In the genomic region with DNA sequence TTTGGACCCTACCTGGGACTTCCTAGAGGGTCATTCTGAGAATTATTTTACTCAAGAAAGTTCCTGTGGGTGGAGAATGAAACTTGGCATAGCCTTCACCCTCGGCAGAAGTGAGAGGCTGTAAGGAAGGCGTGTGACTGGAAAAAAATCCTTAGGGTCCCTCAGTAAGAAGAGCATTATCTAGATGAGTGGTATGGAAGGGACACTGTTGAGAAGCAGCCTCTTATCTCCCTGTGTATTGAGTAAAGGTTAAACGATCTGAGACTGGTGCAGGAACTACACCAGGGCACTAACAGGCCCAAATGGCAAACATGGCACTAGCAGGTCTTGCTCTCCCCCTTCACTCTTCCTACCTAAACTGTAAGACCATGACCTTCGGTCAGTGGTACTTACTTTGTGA, we compare ENCODE assay signal across 8 mouse cellular contexts. TPM values are rescaled to one million over a fixed set of nuclear protein-coding genes. Genes with fewer than 3 reads are reported as not detected.
A peak's percentile ranks its signal among the peaks of the same experiment; 100 is the strongest.
DNase-seq lines count a peak whose midpoint lies in the region; ATAC-seq and TF ChIP-seq lines count a peak whose summit lies in the region.

No protein-coding gene starts in this region.

- H3K4me1 ChIP-seq in heart, embryonic 12.5 days (replicated peaks): peaks cover 16% of the 10 kb centered on the region
- H3K4me1 ChIP-seq in E14TG2a.4 (replicated peaks; ENCODE audit: low read depth, low read length): peaks cover 8% of the 10 kb centered on the region; the same call in 1 of the 2 replicates
- peaks cover 10% of the 10 kb centered on the region for H3K4me1 ChIP-seq in forebrain, embryonic 14.5 days (ENCODE audit: control insufficient read depth, insufficient read depth, low read length)
- peaks cover 15 to 16% of the 10 kb centered on the region in 2 experiments for H3K4me1 ChIP-seq in liver, embryonic 14.5 days (replicated peaks; ENCODE audit: control insufficient read depth in 2 of 2, insufficient read depth in 2 of 2, low read length in 1 of 2)

- no peak overlapping the region for H3K27ac ChIP-seq in heart, embryonic 12.5 days (ENCODE audit: poor library complexity, severe bottlenecking)
- H3K27ac ChIP-seq in forebrain, embryonic 14.5 days (ENCODE audit: low read depth, low read length): 0 out of 2 replicates have a peak overlapping the region, but pooled peaks have one; percentile 6
- H3K27ac ChIP-seq in liver, embryonic 14.5 days: no peak overlapping the region

- TF ChIP-seq CTCF in E14TG2a.4 (conservative IDR thresholded peaks at IDR 0.05; ENCODE audit: low read length): no peak
- no peak for TF ChIP-seq CTCF in liver, embryonic 14.5 days (IDR thresholded peaks at IDR 0.05; ENCODE audit: low read depth)

- peaks cover 22% of the 10 kb centered on the region for H3K9me3 ChIP-seq in heart, embryonic 12.5 days (replicated peaks)
- peaks cover 46% of the 10 kb centered on the region for H3K9me3 ChIP-seq in E14TG2a.4 (ENCODE audit: low read length)
- no peaks in the 10 kb centered on the region; the same call in 1 of the 2 replicates for H3K9me3 ChIP-seq in forebrain, embryonic 14.5 days (replicated peaks; ENCODE audit: control insufficient read depth, low read length)
- H3K9me3 ChIP-seq in liver, embryonic 14.5 days (ENCODE audit: control insufficient read depth, low read length): peaks cover 2% of the 10 kb centered on the region

- peaks cover 17% of the 10 kb centered on the region for H3K36me3 ChIP-seq in heart, embryonic 12.5 days
- peaks cover 26% of the 10 kb centered on the region for H3K36me3 ChIP-seq in E14TG2a.4 (ENCODE audit: insufficient read depth, low read length)
- H3K36me3 ChIP-seq in forebrain, embryonic 14.5 days (ENCODE audit: control insufficient read depth, insufficient read depth, low read length): peaks cover 10% of the 10 kb centered on the region
- H3K36me3 ChIP-seq in liver, embryonic 14.5 days (replicated peaks; ENCODE audit: control insufficient read depth, insufficient read depth, low read depth): peaks cover 13% of the 10 kb centered on the region

- H3K27me3 ChIP-seq in heart, embryonic 12.5 days (replicated peaks): peaks cover 3% of the 10 kb centered on the region; the same call in 1 of the 2 replicates
- peaks cover 11% of the 10 kb centered on the region; the same call in 1 of the 2 replicates for H3K27me3 ChIP-seq in E14TG2a.4 (ENCODE audit: insufficient read depth, low read length)
- no peaks in the 10 kb centered on the region for H3K27me3 ChIP-seq in forebrain, embryonic 14.5 days (replicated peaks; ENCODE audit: control insufficient read depth, insufficient read depth, low read length)
- no peaks in the 10 kb centered on the region for H3K27me3 ChIP-seq in liver, embryonic 14.5 days (ENCODE audit: control insufficient read depth, insufficient read depth, low read length)

- TF ChIP-seq EP300 in liver, embryonic 14.5 days (IDR thresholded peaks at IDR 0.05; ENCODE audit: low read depth): no peak

- peak overlapping the region; percentile 91 for H3K4me2 ChIP-seq in heart, embryonic 12.5 days
- peak overlapping the region; percentile 65 for H3K4me2 ChIP-seq in forebrain, embryonic 14.5 days (ENCODE audit: low read length)
- H3K4me2 ChIP-seq in liver, embryonic 14.5 days (ENCODE audit: low read depth): peak overlapping the region; percentile 64

- WGBS in heart, embryonic 12.5 days: 80% methylated on average over 4 of the region's 4 CpGs
- WGBS in forebrain, embryonic 14.5 days: 84% methylated on average over 4 of the region's 4 CpGs
- WGBS in liver, embryonic 14.5 days (ENCODE audit: insufficient replicate concordance): 69% methylated on average over 4 of the region's 4 CpGs

- no peak for DNase-seq in heart, postnatal 4 days
- no peak for DNase-seq in forebrain, embryonic 14.5 days (ENCODE audit: low spot score)
- no peak for DNase-seq in liver, embryonic 14.5 days (ENCODE audit: low read depth in 3 of 3, low spot score in 3 of 3)
- DNase-seq in yolk sac, embryonic 10.5 days (ENCODE audit: low spot score): no peak
- DNase-seq in Muller cell, postnatal 12 days (ENCODE audit: inconsistent ontology term): no peak
- DNase-seq in frontal cortex, postnatal 14 days (ENCODE audit: low spot score in 2 of 2): no peak

- H3K9ac ChIP-seq in heart, embryonic 12.5 days: peak overlapping the region; percentile 95; the same call in 1 of the 2 replicates
- peak overlapping the region; percentile 91 for H3K9ac ChIP-seq in forebrain, embryonic 14.5 days (ENCODE audit: low read length)
- no peak overlapping the region for H3K9ac ChIP-seq in liver, embryonic 14.5 days (replicated peaks)

- ATAC-seq in heart, embryonic 12.5 days (ENCODE audit: insufficient number of reproducible peaks, low FRiP score): no peak
- peak; percentile 25 for ATAC-seq in forebrain, embryonic 14.5 days
- no peak for ATAC-seq in liver, embryonic 14.5 days (ENCODE audit: insufficient read depth)

- peak overlapping the region; percentile 96 for H3K4me3 ChIP-seq in heart, embryonic 12.5 days
- peak overlapping the region; percentile 88 for H3K4me3 ChIP-seq in E14TG2a.4 (replicated peaks; ENCODE audit: low read length)
- H3K4me3 ChIP-seq in forebrain, embryonic 14.5 days (ENCODE audit: low read depth, low read length): peak overlapping the region; percentile 71
- peak overlapping the region; percentile 63 to 76 for H3K4me3 ChIP-seq in liver, embryonic 14.5 days (ENCODE audit: insufficient read depth in 1 of 2, low read depth in 2 of 2, low read length in 2 of 2)

RNA-seq across cellular contexts. Expression of a gene that starts 0.4 kb away (rescaled TPM):
- polyA plus RNA-seq in heart, embryonic 12.5 days (2016; fragmentation: Nextera tagmentation; extraction: Ambion mirVana): 59.0 and 60.3 TPM in 2 replicates
- total RNA-seq in heart, postnatal 4 days (2021): 100 to 1,000 TPM; 100 to 102 TPM
- polyA plus RNA-seq in forebrain, embryonic 14.5 days (2014; fragmentation: Nextera tagmentation; extraction: Ambion mirVana): 63.1 and 79.1 TPM in 2 replicates
- 16.0 and 18.0 TPM in 2 replicates for polyA plus RNA-seq in liver, embryonic 14.5 days (2012; rRNA removed)
- 13.7 and 14.1 TPM in 2 replicates for polyA plus RNA-seq in liver, embryonic 14.5 days (2014; fragmentation: Nextera tagmentation; extraction: Ambion mirVana)

RNA-seq across cellular contexts. Expression of a gene that starts 19.3 kb away (rescaled TPM):
- polyA plus RNA-seq in heart, embryonic 12.5 days (2016; fragmentation: Nextera tagmentation; extraction: Ambion mirVana): 2.5 and 2.8 TPM in 2 replicates
- total RNA-seq in heart, postnatal 4 days (2021): 1 to 10 TPM; 3.7 to 5.2 TPM
- polyA plus RNA-seq in forebrain, embryonic 14.5 days (2014; fragmentation: Nextera tagmentation; extraction: Ambion mirVana): 1.3 and 1.4 TPM in 2 replicates
- 0.80 and 0.85 TPM in 2 replicates for polyA plus RNA-seq in liver, embryonic 14.5 days (2012; rRNA removed)
- polyA plus RNA-seq in liver, embryonic 14.5 days (2014; fragmentation: Nextera tagmentation; extraction: Ambion mirVana): 0.22 and 0.34 TPM in 2 replicates

RNA-seq across cellular contexts. Expression of a gene that starts 22.4 kb away (rescaled TPM):
- polyA plus RNA-seq in heart, embryonic 12.5 days (2016; fragmentation: Nextera tagmentation; extraction: Ambion mirVana): 0.58 TPM in 1 of 2 replicates, not detected in the other
- total RNA-seq in heart, postnatal 4 days (2021): not detected
- polyA plus RNA-seq in forebrain, embryonic 14.5 days (2014; fragmentation: Nextera tagmentation; extraction: Ambion mirVana): 0.41 TPM in 1 of 2 replicates, not detected in the other
- not detected in 2 replicates for polyA plus RNA-seq in liver, embryonic 14.5 days (2012; rRNA removed)
- polyA plus RNA-seq in liver, embryonic 14.5 days (2014; fragmentation: Nextera tagmentation; extraction: Ambion mirVana): not detected in 2 replicates

RNA-seq across cellular contexts. Expression of a gene that starts 56.7 kb away (rescaled TPM):
- 12.0 and 14.0 TPM in 2 replicates for polyA plus RNA-seq in heart, embryonic 12.5 days (2016; fragmentation: Nextera tagmentation; extraction: Ambion mirVana)
- total RNA-seq in heart, postnatal 4 days (2021): 1 to 10 TPM; 7.8 to 9.3 TPM
- 20.8 and 23.6 TPM in 2 replicates for polyA plus RNA-seq in forebrain, embryonic 14.5 days (2014; fragmentation: Nextera tagmentation; extraction: Ambion mirVana)
- 0.68 and 1.1 TPM in 2 replicates for polyA plus RNA-seq in liver, embryonic 14.5 days (2012; rRNA removed)
- 1.3 and 1.6 TPM in 2 replicates for polyA plus RNA-seq in liver, embryonic 14.5 days (2014; fragmentation: Nextera tagmentation; extraction: Ambion mirVana)
